Mouse (Mus musculus) MEL (cell line): ENCODE results near the gene Anp32e. TPM values are rescaled to one million over a fixed set of nuclear protein-coding genes. Genes with fewer than 3 reads are reported as not detected.
"Not testable (repeated sequence)": the region's sequence is repeated elsewhere in the genome, so short reads cannot be mapped to it uniquely, and the experiment has no call there.

ENCODE experiments used
- DNase-seq: peaks from one replicate; pipeline ENCODE4 v3.0.0; 2011; ENCODE audit warnings: low read depth, low spot score
- H3K27ac ChIP-seq: 2 replicates; pipeline ENCODE4 v1.5.1; 2012; ENCODE audit warnings: low read depth, mild to moderate bottlenecking, control low read depth, low read length, moderate library complexity; ENCODE audit not compliant: control insufficient read depth
- H3K27me3 ChIP-seq, 2 experiments: fragments of 150-350 bp in 1 of 2; sonication (generic) in 1 of 2; 2 replicates each; pipeline ENCODE4 v1.6.1; 2012; ENCODE audit warnings: low read length in 2 of 2, mild to moderate bottlenecking in 2 of 2, improper control_type of control experiment in 1 of 2, moderate library complexity in 1 of 2; ENCODE audit not compliant: insufficient read depth in 2 of 2, control insufficient read depth in 1 of 2
- H3K36me3 ChIP-seq, 2 experiments: 2 replicates each; pipeline ENCODE4 v1.6.1; 2012 to 2014; ENCODE audit warnings: low read length in 2 of 2, improper control_type of control experiment in 1 of 2, inconsistent platforms in 1 of 2, mild to moderate bottlenecking in 1 of 2; ENCODE audit not compliant: insufficient read depth in 2 of 2, control insufficient read depth in 1 of 2
- H3K4me1 ChIP-seq, 2 experiments: fragments of 150-350 bp in 1 of 2; sonication (generic) in 1 of 2; 2 replicates each; pipeline ENCODE4 v1.6.1; 2012; ENCODE audit warnings: low read length in 2 of 2, improper control_type of control experiment in 1 of 2, mild to moderate bottlenecking in 1 of 2; ENCODE audit not compliant: insufficient read depth in 2 of 2, control insufficient read depth in 1 of 2
- H3K4me3 ChIP-seq, 2 experiments: fragments of 150-350 bp in 1 of 2; sonication (generic) in 1 of 2; 2 replicates each; pipeline ENCODE4 v1.5.1; 2012; ENCODE audit warnings: low read depth in 2 of 2, low read length in 2 of 2, mild to moderate bottlenecking in 2 of 2, moderate library complexity in 2 of 2, control low read depth in 1 of 2, improper control_type of control experiment in 1 of 2; ENCODE audit not compliant: control insufficient read depth in 1 of 2, insufficient read depth in 1 of 2
- H3K79me2 ChIP-seq: 2 replicates; pipeline ENCODE4 v1.6.1; 2012; ENCODE audit warnings: mild to moderate bottlenecking, low read length, moderate library complexity; ENCODE audit not compliant: control insufficient read depth, poor library complexity, insufficient read depth
- H3K9ac ChIP-seq: 2 replicates; pipeline ENCODE4 v1.6.1; 2012; ENCODE audit warnings: low read depth, mild to moderate bottlenecking, control low read depth, low read length, moderate library complexity; ENCODE audit not compliant: control insufficient read depth, poor library complexity, severe bottlenecking
- H3K9me3 ChIP-seq: fragments of 150-350 bp; sonication (generic); replicated peaks from 2 replicates; pipeline ENCODE4 v1.6.1; 2012; ENCODE audit warnings: mild to moderate bottlenecking, low read length, improper control_type of control experiment, moderate library complexity; ENCODE audit not compliant: insufficient read depth
- BHLHE40 ChIP-seq: IDR thresholded peaks from 2 replicates; pipeline ENCODE4 v1.6.1; 2012; ENCODE audit warnings: low read depth, mild to moderate bottlenecking, inconsistent platforms, low read length, improper control_type of control experiment, borderline replicate concordance
- CTCF ChIP-seq, 3 experiments: IDR thresholded peaks in 2 of 3; conservative IDR thresholded peaks in 1 of 3; 2 replicates each; pipeline ENCODE4 v1.5.1; 2011 to 2012; ENCODE audit warnings: low read length in 3 of 3, low read depth in 2 of 3, mild to moderate bottlenecking in 2 of 3, improper control_type of control experiment in 1 of 3, inconsistent platforms in 1 of 3, mixed read lengths in 1 of 3, moderate library complexity in 1 of 3; ENCODE audit not compliant: control insufficient read depth in 1 of 3, insufficient read depth in 1 of 3, poor library complexity in 1 of 3, severe bottlenecking in 1 of 3
- E2F4 ChIP-seq: IDR thresholded peaks from 2 replicates; pipeline ENCODE4 v1.6.1; 2011; ENCODE audit warnings: low read depth, low read length, improper control_type of control experiment, borderline replicate concordance
- GATA1 ChIP-seq: IDR thresholded peaks from 2 replicates; pipeline ENCODE4 v1.6.1; 2011; ENCODE audit warnings: low read depth, low read length, improper control_type of control experiment
- JUND ChIP-seq: IDR thresholded peaks from 2 replicates; pipeline ENCODE4 v1.6.1; 2011; ENCODE audit warnings: low read depth, mild to moderate bottlenecking, improper control_type of control experiment, low read length
- MAX ChIP-seq: IDR thresholded peaks from 2 replicates; pipeline ENCODE4 v1.6.1; 2011; ENCODE audit warnings: low read length, improper control_type of control experiment
- MEF2A ChIP-seq: IDR thresholded peaks from 2 replicates; pipeline ENCODE4 v1.6.1; 2014; ENCODE audit warnings: low read depth, mild to moderate bottlenecking, inconsistent platforms, low read length, improper control_type of control experiment; ENCODE audit not compliant: poor library complexity, insufficient replicate concordance, severe bottlenecking; ENCODE audit errors: extremely low read depth
- MXI1 ChIP-seq: IDR thresholded peaks from 2 replicates; pipeline ENCODE4 v1.6.1; 2011; ENCODE audit warnings: mild to moderate bottlenecking, low read depth, low read length, improper control_type of control experiment
- MYC ChIP-seq: IDR thresholded peaks from 2 replicates; pipeline ENCODE4 v1.6.1; 2011; ENCODE audit warnings: low read depth, mild to moderate bottlenecking, low read length, improper control_type of control experiment, moderate library complexity
- POLR2A ChIP-seq, 2 experiments: IDR thresholded peaks; 2 replicates each; pipeline ENCODE4 v1.6.1; 2011 to 2012; ENCODE audit warnings: low read length in 2 of 2, mild to moderate bottlenecking in 2 of 2, control low read depth in 1 of 2, improper control_type of control experiment in 1 of 2, low read depth in 1 of 2, moderate library complexity in 1 of 2; ENCODE audit not compliant: control insufficient read depth in 1 of 2, insufficient read depth in 1 of 2, poor library complexity in 1 of 2
- POLR2AphosphoS2 ChIP-seq: IDR thresholded peaks from 2 replicates; pipeline ENCODE4 v1.6.1; 2011; ENCODE audit warnings: low read length, improper control_type of control experiment
- POLR2AphosphoS5 ChIP-seq: IDR thresholded peaks from 2 replicates; pipeline ENCODE4 v1.6.1; 2012; ENCODE audit warnings: low read depth, borderline replicate concordance, mild to moderate bottlenecking, inconsistent platforms, low read length, moderate library complexity, mixed read lengths
- SMC3 ChIP-seq: IDR thresholded peaks from 2 replicates; pipeline ENCODE4 v1.6.1; 2011; ENCODE audit warnings: low read depth, low read length, improper control_type of control experiment
- TAL1 ChIP-seq: IDR thresholded peaks from 2 replicates; pipeline ENCODE4 v1.6.1; 2012; ENCODE audit warnings: mild to moderate bottlenecking, inconsistent platforms, low read length, moderate library complexity, mixed read lengths
- TBP ChIP-seq: IDR thresholded peaks from 2 replicates; pipeline ENCODE4 v1.8.0; 2011; ENCODE audit warnings: low read depth, low read length, improper control_type of control experiment
- TCF12 ChIP-seq: IDR thresholded peaks from 2 replicates; pipeline ENCODE4 v1.6.1; 2014; ENCODE audit warnings: low read depth, mild to moderate bottlenecking, inconsistent platforms, low read length, improper control_type of control experiment, moderate library complexity
- ZKSCAN1 ChIP-seq: IDR thresholded peaks from 2 replicates; pipeline ENCODE4 v1.6.1; 2012; ENCODE audit warnings: low read depth, mild to moderate bottlenecking, inconsistent platforms, low read length, improper control_type of control experiment, moderate library complexity
- ZNF384 ChIP-seq: IDR thresholded peaks from 2 replicates; pipeline ENCODE4 v1.6.1; 2012; ENCODE audit warnings: low read depth, mild to moderate bottlenecking, inconsistent platforms, low read length, improper control_type of control experiment
- polyA plus RNA-seq, 2 experiments: library from polyadenylated mRNA; stranded (reverse) in 1 of 2; unstranded in 1 of 2; fragments of >175 nt in 1 of 2; fragments of >200 nt in 1 of 2; gene quantifications; 2 replicates each; pipeline versions ENCODE4 v1.2.1 to v1.2.4; 2012; ENCODE audit warnings: low replicate concordance in 2 of 2, low read depth in 1 of 2; ENCODE audit not compliant: insufficient read length in 2 of 2, insufficient read depth in 1 of 2, missing spikeins in 1 of 2
- total RNA-seq: library from RNA; depleted of rRNA; stranded (reverse); fragments of 300-350 nt; gene quantifications from 2 replicates; pipeline ENCODE4 v1.2.3, GENCODE M21; 2012

Anp32e gene
- total and polyA plus RNA-seq, 3 experiments = 159 to 748 (median 412) TPM

- Histone ChIP-seq H3K36me3 (0 out of 4 replicates have a peak, but pooled peaks cover 0 to 4% of the 10 kb centered on the region in 2 experiments), H3K27ac (no peak overlapping the region), H3K27me3 (peaks cover 2 to 7% of the 10 kb centered on the region in 2 experiments; a peak in 1 of 4 replicates), H3K9me3 (no peaks in the 10 kb centered on the region), H3K79me2 (no peaks in the 10 kb centered on the region), H3K4me3 (no peak overlapping the region), H3K4me1 (peaks cover 0 to 4% of the 10 kb centered on the region in 2 experiments; a peak in 2 of 4 replicates), H3K9ac (no peak overlapping the region)
- TF ChIP-seq TCF12 = no peak
- no peak for DNase-seq
Measured at GRCm38 (mm10) chr3:95969277-95969676, 40.2 kb downstream of the Anp32e start.

GRCm38 (mm10) chr3:95970661-95971060, 41.6 kb downstream of the Anp32e start:
- DNase-seq = not testable (repeated sequence)

GRCm38 (mm10) chr3:95972251-95972872, 43.3 kb downstream of the Anp32e start:
- no peak for TF ChIP-seq MAX
- TF ChIP-seq TAL1 = no peak
- Histone ChIP-seq H3K27me3 (peaks cover 2 to 4% of the 10 kb centered on the region in 2 experiments; a peak in 3 of 4 replicates), H3K9ac (no peak overlapping the region), H3K4me1 (peaks cover 0 to 2% of the 10 kb centered on the region in 2 experiments; a peak in 2 of 4 replicates), H3K9me3 (no peaks in the 10 kb centered on the region), H3K79me2 (no peaks in the 10 kb centered on the region), H3K36me3 (no peaks in the 10 kb centered on the region), H3K27ac (no peak overlapping the region), H3K4me3 (no peak overlapping the region)
- DNase-seq = no peak

More at GRCm38 (mm10) chr3:95970661-95971060, 41.6 kb downstream of the Anp32e start:
- not testable (repeated sequence) for H3K36me3 ChIP-seq, H3K9ac ChIP-seq, H3K27me3 ChIP-seq, H3K9me3 ChIP-seq, H3K27ac ChIP-seq, H3K4me3 ChIP-seq, H3K79me2 ChIP-seq, H3K4me1 ChIP-seq
- 0 out of 2 replicates have a peak, but pooled peaks have one; percentile 0 for TF ChIP-seq SMC3
- peak; percentile 97 for TF ChIP-seq TBP

- Histone ChIP-seq H3K79me2 (no peaks in the 10 kb centered on the region), H3K4me1 (peaks cover 0 to 4% of the 10 kb centered on the region in 2 experiments; a peak in 2 of 4 replicates), H3K27me3 (peaks cover 2 to 4% of the 10 kb centered on the region in 2 experiments; a peak in 3 of 4 replicates), H3K9me3 (no peaks in the 10 kb centered on the region), H3K9ac (no peak overlapping the region), H3K27ac (no peak overlapping the region), H3K36me3 (no peaks in the 10 kb centered on the region), H3K4me3 (no peak overlapping the region)
- no peak for DNase-seq
- TF ChIP-seq POLR2A (IDR thresholded peaks at IDR 0.05; ENCODE audit: control insufficient read depth in 1 of 2, insufficient read depth in 1 of 2, low read depth in 1 of 2, low read length in 2 of 2, poor library complexity in 1 of 2) = no peak
- TF ChIP-seq MEF2A = no peak
- TF ChIP-seq JUND = no peak
- no peak for TF ChIP-seq POLR2AphosphoS2
- TF ChIP-seq BHLHE40 = no peak
- TF ChIP-seq GATA1 = no peak
- TF ChIP-seq CTCF (IDR thresholded peaks at IDR 0.05 in 2 of 3, conservative IDR thresholded peaks at IDR 0.05 in 1 of 3; ENCODE audit: control insufficient read depth in 1 of 3, insufficient read depth in 1 of 3, low read depth in 2 of 3, low read length in 3 of 3, poor library complexity in 1 of 3, severe bottlenecking in 1 of 3) = no peak
- TF ChIP-seq MXI1 = no peak
- TF ChIP-seq POLR2AphosphoS5 = no peak
- no peak for TF ChIP-seq MYC
- no peak for TF ChIP-seq TBP
- no peak for TF ChIP-seq ZKSCAN1
- no peak for TF ChIP-seq TCF12
- no peak for TF ChIP-seq E2F4
- no peak for TF ChIP-seq SMC3
- no peak for TF ChIP-seq ZNF384
Measured at GRCm38 (mm10) chr3:95972873-95973634, 44.0 kb downstream of the Anp32e start.
